Mouse (Mus musculus) kidney, embryonic 15.5 days (tissue): Measurements from ENCODE around the gene Aox1. TPM values are rescaled to one million over a fixed set of nuclear protein-coding genes. Genes with fewer than 3 reads are reported as not detected.
"Not testable (repeated sequence)": the region's sequence is repeated elsewhere in the genome, so short reads cannot be mapped to it uniquely, and the experiment has no call there.

Experiments used
- ATAC-seq: fragments of 200-750 bp; cut with Nextera tagmentation; replicated peaks from 2 replicates; pipeline ENCODE4 v1.8.0; 2017; ENCODE audit warnings: moderate TSS enrichment; ENCODE audit not compliant: low FRiP score
- H3K27ac ChIP-seq: fragments of 300-500 bp; sonication (generic); 2 replicates; pipeline ENCODE4 v1.5.1; 2015; ENCODE audit warnings: mild to moderate bottlenecking, inconsistent platforms
- H3K27me3 ChIP-seq: fragments of 300-500 bp; sonication (generic); 2 replicates; pipeline ENCODE4 v1.6.1; 2015; ENCODE audit warnings: inconsistent platforms
- H3K36me3 ChIP-seq: fragments of 300-500 bp; sonication (generic); 2 replicates; pipeline ENCODE4 v1.6.1; 2015; ENCODE audit warnings: inconsistent platforms
- H3K4me1 ChIP-seq: fragments of 300-500 bp; sonication (generic); 2 replicates; pipeline ENCODE4 v1.6.1; 2015; ENCODE audit warnings: inconsistent platforms
- H3K4me2 ChIP-seq: fragments of 300-500 bp; sonication (generic); 2 replicates; pipeline ENCODE4 v1.6.1; 2015; ENCODE audit warnings: moderate library complexity, mild to moderate bottlenecking, inconsistent platforms
- H3K4me3 ChIP-seq: fragments of 300-500 bp; sonication (generic); replicated peaks from 2 replicates; pipeline ENCODE4 v1.5.1; 2015; ENCODE audit warnings: mild to moderate bottlenecking, inconsistent platforms
- H3K9ac ChIP-seq: fragments of 300-500 bp; sonication (generic); 2 replicates; pipeline ENCODE4 v1.6.1; 2015; ENCODE audit warnings: mild to moderate bottlenecking, inconsistent platforms
- H3K9me3 ChIP-seq: fragments of 300-500 bp; sonication (generic); replicated peaks from 2 replicates; pipeline ENCODE4 v1.6.1; 2016; ENCODE audit warnings: inconsistent platforms
- WGBS: fragments of 180-500 bp; shearing (Covaris S2); methylation state at CpG from one replicate; pipeline ENCODE4 v1.1.7; 2015; ENCODE audit warnings: mixed read lengths; 5-methylcytosine and 5-hydroxymethylcytosine counted together
- polyA plus RNA-seq: library from polyadenylated mRNA; unstranded; fragments of >200 nt; fragmentation: Nextera tagmentation; extraction: Ambion mirVana; gene quantifications from 2 replicates; pipeline ENCODE4 v1.2.1, GENCODE M21; 2015

Aox1 gene
- polyA plus RNA-seq, result 0.30 and 0.32 TPM in 2 replicates

- no peaks in the 10 kb centered on the region for H3K9me3 ChIP-seq
- H3K27me3 ChIP-seq, result no peaks in the 10 kb centered on the region
- H3K4me2 ChIP-seq, result peak within 1 kb of the TSS; percentile 64
- H3K9ac ChIP-seq, result peak within 1 kb of the TSS; percentile 18; the same call in 1 of the 2 replicates
- H3K36me3 ChIP-seq, result peaks cover 9% of the 10 kb centered on the region
- WGBS, result 12% methylated on average over 12 of the region's 12 CpGs
- H3K4me3 ChIP-seq, result peak within 1 kb of the TSS; percentile 40
- H3K27ac ChIP-seq, result peak within 1 kb of the TSS; percentile 34; the same call in 1 of the 2 replicates
- peak; percentile 44 for ATAC-seq
- H3K4me1 ChIP-seq, result peaks cover 17% of the 10 kb centered on the region
Observed at GRCm38 (mm10) chr1:58029636-58030117, at the start of gene Aox1. TSS of gene Aox1 (plus strand) at chr1:58029931.

DNA sequence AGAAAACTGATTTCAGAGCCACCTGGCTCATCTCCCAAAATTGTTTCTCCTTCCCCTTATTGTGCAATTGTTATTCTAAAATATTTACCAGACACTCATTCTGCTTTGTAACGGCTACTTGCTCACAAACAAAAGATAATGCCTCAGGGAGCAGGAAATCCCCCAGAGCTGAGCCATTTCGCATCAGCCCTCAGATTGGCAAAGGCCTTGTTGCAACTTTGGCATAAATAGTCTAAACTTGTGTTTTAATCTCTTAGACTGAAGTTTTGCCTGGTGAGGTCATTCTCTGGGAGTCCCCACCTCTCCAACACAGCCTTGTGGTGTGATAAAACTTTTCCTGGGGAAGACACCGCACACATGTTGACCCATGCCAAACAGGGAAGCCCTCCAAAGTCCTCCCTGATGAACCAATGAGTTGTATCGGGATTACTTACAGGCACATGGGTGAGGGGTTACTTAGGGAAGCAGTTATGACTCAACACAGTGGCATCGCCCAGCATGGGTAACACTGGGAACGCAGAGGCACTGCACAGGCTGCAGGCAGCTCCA, 40.6 kb upstream of the Aox1 start:
- no peak overlapping the region for H3K4me2 ChIP-seq
- ATAC-seq, result no peak
- no peak overlapping the region for H3K9ac ChIP-seq
- H3K27me3 ChIP-seq, result 0 out of 2 replicates have a peak, but pooled peaks cover 3% of the 10 kb centered on the region
- no peak overlapping the region for H3K27ac ChIP-seq
- H3K9me3 ChIP-seq, result no peaks in the 10 kb centered on the region
- H3K4me3 ChIP-seq, result no peak overlapping the region
- no peaks in the 10 kb centered on the region for H3K36me3 ChIP-seq
- no peaks in the 10 kb centered on the region for H3K4me1 ChIP-seq
- WGBS, result 75% methylated on average over 6 of the region's 6 CpGs

DNA sequence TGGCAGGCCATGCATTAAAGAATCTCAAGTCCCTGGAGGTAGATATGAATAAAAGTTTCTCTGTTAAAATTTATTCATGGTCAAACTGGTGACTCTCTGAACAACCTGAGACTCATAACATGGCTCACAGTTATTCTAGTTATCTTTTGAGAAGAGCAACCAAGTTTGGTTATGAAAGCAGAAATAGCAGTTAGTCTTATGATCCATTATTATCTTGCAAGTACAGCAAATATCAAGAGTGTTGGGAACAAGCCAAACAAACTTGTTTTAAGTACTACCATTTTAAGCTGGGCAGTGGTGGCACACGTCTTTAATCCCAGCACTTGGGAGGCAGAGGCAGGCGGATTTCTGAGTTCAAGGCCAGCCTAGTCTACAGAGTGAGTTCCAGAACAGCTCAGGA, 38.5 kb upstream of the Aox1 start:
- H3K4me1 ChIP-seq, result peaks cover under 1% of the 10 kb centered on the region
- no peaks in the 10 kb centered on the region for H3K36me3 ChIP-seq
- no peak overlapping the region for H3K4me3 ChIP-seq
- 0 out of 2 replicates have a peak, but pooled peaks cover 3% of the 10 kb centered on the region for H3K27me3 ChIP-seq
- WGBS, result 86% methylated on average over 2 of the region's 2 CpGs
- no peak overlapping the region for H3K9ac ChIP-seq
- no peaks in the 10 kb centered on the region for H3K9me3 ChIP-seq
- H3K27ac ChIP-seq, result no peak overlapping the region
- no peak overlapping the region for H3K4me2 ChIP-seq
- no peak for ATAC-seq

DNA sequence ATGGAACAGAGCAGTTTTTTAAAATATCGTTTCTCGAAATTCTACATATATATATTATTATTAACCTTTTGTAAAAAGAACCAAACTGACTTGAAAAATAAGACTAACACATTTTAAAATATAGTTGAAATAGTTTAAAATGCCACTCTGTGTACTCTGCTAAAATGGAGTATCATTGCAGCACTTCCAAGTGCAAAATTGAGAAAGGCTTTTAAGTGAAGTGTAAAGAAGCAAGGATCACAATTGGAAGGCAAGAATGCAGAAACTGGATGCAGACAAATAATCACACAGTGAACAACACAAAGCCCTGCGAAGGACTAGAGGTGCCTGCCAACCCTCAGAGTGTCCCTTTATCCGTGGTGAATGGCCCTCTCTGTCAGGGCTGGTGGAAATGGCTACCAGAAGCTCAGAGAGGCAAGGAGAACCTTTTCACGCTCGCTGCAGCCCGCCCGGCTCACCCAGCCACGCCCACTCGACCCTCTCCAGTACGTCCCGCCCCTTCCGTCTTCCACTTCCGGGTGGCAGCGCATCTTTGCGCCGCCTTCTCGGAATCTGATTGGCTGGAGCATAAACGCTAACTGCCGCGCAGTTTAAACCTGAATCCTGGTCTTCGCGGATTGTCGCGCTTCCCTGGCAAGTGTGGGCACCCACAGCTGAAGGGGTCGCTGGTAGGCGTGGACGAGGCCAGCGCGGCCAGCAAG, 34.1 kb upstream of the Aox1 start, which contains the start of gene Sgo2a:
Sgo2a (plus strand) TSS at position 540 of the 701 bp plus-strand sequence.
- peak within 1 kb of the TSS; percentile 76 for H3K4me3 ChIP-seq
- 6% methylated on average over 30 of the region's 30 CpGs for WGBS
- H3K4me2 ChIP-seq, result peak within 1 kb of the TSS; percentile 76
- H3K27ac ChIP-seq, result peak within 1 kb of the TSS; percentile 82
- peaks cover 15% of the 10 kb centered on the region for H3K4me1 ChIP-seq
- ATAC-seq, result peak; percentile 98
- H3K36me3 ChIP-seq, result peaks cover 11% of the 10 kb centered on the region
- H3K9ac ChIP-seq, result peak within 1 kb of the TSS; percentile 76
- H3K9me3 ChIP-seq, result no peaks in the 10 kb centered on the region
- 0 out of 2 replicates have a peak, but pooled peaks cover 3% of the 10 kb centered on the region for H3K27me3 ChIP-seq

DNA sequence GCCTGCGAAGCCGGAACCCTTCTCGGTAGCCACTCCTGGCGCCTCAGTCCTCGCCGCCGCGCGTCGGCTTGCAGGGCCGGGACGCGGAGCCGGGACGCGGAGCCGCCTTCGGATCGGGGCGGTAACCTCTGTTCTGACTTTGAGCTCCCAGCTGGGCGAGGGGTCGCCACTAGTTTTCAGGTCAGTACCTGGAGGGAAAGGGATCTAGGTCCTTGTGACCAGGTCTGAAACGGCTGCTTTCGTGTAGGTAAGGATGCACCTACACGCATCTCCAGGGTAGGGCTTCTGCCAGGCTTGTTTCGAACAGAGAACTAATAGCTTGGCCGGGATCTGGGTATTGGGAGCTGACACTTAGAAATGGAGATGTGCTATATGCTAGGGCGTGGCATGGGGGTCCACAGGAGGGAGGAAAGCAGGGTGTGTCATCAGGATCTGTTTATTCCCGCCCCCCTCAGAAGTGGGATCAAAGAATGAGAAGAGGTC, 33.6 kb upstream of the Aox1 start:
- peak overlapping the region; percentile 82 for H3K27ac ChIP-seq
- H3K4me1 ChIP-seq, result peaks cover 15% of the 10 kb centered on the region
- H3K4me2 ChIP-seq, result peak overlapping the region; percentile 76
- H3K9me3 ChIP-seq, result no peaks in the 10 kb centered on the region
- peak overlapping the region; percentile 76 for H3K9ac ChIP-seq
- peaks cover 15% of the 10 kb centered on the region for H3K36me3 ChIP-seq
- H3K27me3 ChIP-seq, result 0 out of 2 replicates have a peak, but pooled peaks cover 3% of the 10 kb centered on the region
- peak; percentile 54 for ATAC-seq
- peak overlapping the region; percentile 76 for H3K4me3 ChIP-seq
- under 1% methylated on average over 29 of the region's 29 CpGs for WGBS

- no peaks in the 10 kb centered on the region for H3K9me3 ChIP-seq
- H3K36me3 ChIP-seq, result peaks cover 28% of the 10 kb centered on the region
- WGBS, result 87% methylated on average over 3 of the region's 3 CpGs
- 0 out of 2 replicates have a peak, but pooled peaks cover 3% of the 10 kb centered on the region for H3K27me3 ChIP-seq
- ATAC-seq, result no peak
- no peak overlapping the region for H3K9ac ChIP-seq
- no peak overlapping the region for H3K27ac ChIP-seq
- H3K4me3 ChIP-seq, result no peak overlapping the region
- no peak overlapping the region for H3K4me2 ChIP-seq
- H3K4me1 ChIP-seq, result peaks cover 15% of the 10 kb centered on the region
Observed at GRCm38 (mm10) chr1:57998146-57998545, 31.6 kb upstream of the Aox1 start.

DNA sequence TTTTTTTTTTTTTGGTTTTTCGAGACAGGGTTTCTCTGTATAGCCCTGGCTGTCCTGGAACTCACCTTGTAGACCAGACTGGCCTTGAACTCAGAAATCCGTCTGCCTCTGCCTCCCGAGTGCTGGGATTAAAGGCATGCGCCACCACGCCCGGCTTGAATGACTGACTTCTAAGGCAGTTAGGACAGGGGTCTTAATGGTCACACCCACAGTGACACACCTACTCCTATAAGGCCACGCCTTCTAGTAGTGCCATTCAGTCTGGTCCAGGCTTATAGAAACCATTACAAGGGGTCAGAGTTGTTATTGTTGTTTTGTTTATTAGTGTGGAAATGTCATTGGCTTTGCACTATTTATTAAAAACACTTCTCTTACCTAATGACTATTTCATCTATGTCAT, 23.3 kb upstream of the Aox1 start:
- ATAC-seq, result not testable (repeated sequence)

DNA sequence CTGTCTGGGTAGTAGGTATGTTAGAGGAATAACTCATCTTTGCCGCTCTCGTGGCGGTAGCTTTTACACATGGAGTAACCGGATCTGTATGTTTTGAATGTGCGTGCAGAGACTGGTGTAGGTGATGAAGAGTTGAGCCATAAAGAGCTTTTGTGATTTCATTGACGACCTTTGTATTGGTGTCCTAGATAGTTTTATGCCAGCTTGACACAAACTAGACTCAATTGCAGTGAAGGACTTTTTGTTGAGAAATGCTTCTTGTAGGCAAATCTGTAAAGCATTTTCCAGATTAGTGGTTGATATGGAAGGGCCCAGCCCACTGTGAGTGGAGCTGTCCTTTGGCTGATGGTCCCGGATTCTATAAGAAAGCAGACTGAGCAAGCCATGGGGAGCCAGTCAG, 10.9 kb upstream of the Aox1 start, which contains the start of gene Kctd18:
Kctd18 (minus strand) TSS at position 101 of the 400 bp plus-strand sequence.
- 96% methylated on average over 7 of the region's 7 CpGs for WGBS
- no peak within 1 kb of the TSS for H3K4me3 ChIP-seq
- no peak within 1 kb of the TSS for H3K4me2 ChIP-seq
- H3K9ac ChIP-seq, result no peak within 1 kb of the TSS
- peaks cover 78% of the 10 kb centered on the region for H3K36me3 ChIP-seq
- no peak within 1 kb of the TSS for H3K27ac ChIP-seq
- no peaks in the 10 kb centered on the region for H3K4me1 ChIP-seq
- ATAC-seq, result no peak
- no peaks in the 10 kb centered on the region for H3K9me3 ChIP-seq
- H3K27me3 ChIP-seq, result no peaks in the 10 kb centered on the region

More for the DNA sequence above, 23.3 kb upstream of the Aox1 start:
- not testable (repeated sequence) for H3K9ac ChIP-seq, H3K4me1 ChIP-seq, H3K4me2 ChIP-seq, H3K4me3 ChIP-seq, H3K27me3 ChIP-seq, H3K27ac ChIP-seq, H3K9me3 ChIP-seq
- WGBS, result 95% methylated on average over 7 of the region's 7 CpGs
- peaks cover 48% of the 10 kb centered on the region for H3K36me3 ChIP-seq

DNA sequence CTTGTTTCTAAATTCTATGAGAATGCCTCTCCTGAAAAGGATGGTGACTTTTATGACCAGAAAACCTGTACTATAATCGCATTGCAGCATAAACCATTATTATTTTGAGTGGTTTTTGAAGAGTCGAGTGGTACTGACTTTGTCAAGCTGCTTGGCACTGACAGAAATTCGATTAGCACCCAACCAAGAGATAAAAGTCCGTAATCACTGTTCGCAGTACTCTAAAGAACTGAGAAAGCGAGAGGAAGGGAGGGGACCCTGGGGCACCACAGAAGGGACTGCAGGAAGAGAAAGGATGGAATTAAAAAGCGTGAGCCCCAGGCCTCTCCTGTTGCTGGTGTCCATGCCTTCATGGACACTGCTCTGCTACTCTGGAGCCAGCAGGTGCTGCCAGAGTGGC, 2.0 kb upstream of the Aox1 start:
- ATAC-seq, result no peak
- Histone ChIP-seq H3K4me3 (no peak overlapping the region), H3K4me1 (peaks cover 17% of the 10 kb centered on the region), H3K36me3 (peaks cover 25% of the 10 kb centered on the region), H3K4me2 (no peak overlapping the region), H3K27ac (no peak overlapping the region), H3K9ac (no peak overlapping the region), H3K27me3 (no peaks in the 10 kb centered on the region), H3K9me3 (no peaks in the 10 kb centered on the region)
- 90% methylated on average over 7 of the region's 7 CpGs for WGBS

DNA sequence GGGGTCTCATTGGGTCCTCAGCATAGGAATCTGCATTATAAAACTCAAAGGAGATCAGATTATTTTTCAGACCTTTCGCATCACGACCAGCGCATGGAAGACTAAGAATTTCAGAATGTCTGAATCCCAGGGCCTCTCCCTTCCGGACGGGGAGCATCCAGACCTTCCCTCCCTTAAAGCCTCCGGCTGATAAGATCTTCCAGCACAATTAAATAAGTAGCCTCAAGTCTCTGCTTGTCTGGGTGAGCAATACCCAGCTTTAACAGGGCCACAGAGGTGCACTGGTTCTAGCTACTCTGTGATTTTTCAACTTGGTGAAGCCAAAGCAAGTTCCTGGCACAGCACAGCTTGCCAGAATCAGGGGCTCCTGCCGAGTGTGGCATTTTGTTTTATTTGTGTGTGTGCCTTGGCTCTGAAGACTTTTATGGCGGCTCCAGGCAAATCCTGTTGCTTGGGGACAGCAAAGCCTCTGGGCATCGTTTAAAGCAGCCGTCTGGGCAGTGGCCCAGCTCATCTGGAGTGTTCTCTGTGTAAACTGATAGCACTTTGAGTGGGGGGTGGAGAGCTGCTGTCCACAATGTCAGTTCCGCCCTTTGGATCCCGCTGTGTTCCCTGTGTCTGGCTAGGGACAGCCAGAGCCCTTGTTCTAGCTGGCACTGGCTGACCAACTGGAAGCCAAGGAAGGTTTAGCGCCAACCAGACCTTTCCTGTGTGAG, 583 bp downstream of the Aox1 start:
- Histone ChIP-seq H3K27me3 (no peaks in the 10 kb centered on the region), H3K4me2 (peak overlapping the region; percentile 64), H3K27ac (peak overlapping the region; percentile 34; the same call in 1 of the 2 replicates), H3K9ac (peak overlapping the region; percentile 18; the same call in 1 of the 2 replicates), H3K9me3 (no peaks in the 10 kb centered on the region), H3K36me3 (peaks cover 5% of the 10 kb centered on the region), H3K4me3 (peak overlapping the region; percentile 40), H3K4me1 (peaks cover 17% of the 10 kb centered on the region)
- peak; percentile 80 for ATAC-seq
- WGBS, result 18% methylated on average over 13 of the region's 13 CpGs

DNA sequence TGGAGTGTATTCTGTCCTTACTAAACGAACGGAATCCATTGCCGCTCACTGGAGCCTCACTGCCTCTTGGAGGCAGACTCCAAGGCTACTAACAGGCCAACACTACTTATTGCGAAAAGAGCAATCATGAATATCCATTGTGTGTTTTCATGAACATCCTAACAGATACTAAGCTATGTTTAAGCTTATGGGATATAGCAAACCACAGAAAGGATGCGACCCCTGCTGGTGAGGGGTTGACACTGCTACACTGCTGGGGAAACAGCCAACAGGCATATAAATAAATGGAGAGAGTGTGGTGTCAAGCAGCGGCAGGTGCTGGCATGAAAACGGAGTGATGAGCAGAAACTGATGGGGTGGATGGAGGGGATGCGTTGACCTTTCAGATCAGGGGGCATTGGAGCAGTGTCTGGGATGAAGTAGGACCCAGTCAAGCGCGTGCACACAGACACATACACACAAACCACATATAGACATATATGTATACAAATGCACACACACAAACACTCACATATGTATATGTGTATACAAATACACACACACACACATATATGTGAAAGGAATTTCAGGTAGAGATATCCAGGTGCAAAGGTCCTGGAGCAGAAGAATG, 1.5 kb downstream of the Aox1 start:
- 66% methylated on average over 10 of the region's 10 CpGs for WGBS
- H3K27me3 ChIP-seq, result no peaks in the 10 kb centered on the region
- H3K27ac ChIP-seq, result no peak overlapping the region
- no peaks in the 10 kb centered on the region for H3K9me3 ChIP-seq
- H3K4me2 ChIP-seq, result peak overlapping the region; percentile 64; the same call in 1 of the 2 replicates
- peak; percentile 24 for ATAC-seq
- peaks cover 17% of the 10 kb centered on the region for H3K4me1 ChIP-seq
- no peak overlapping the region for H3K9ac ChIP-seq
- H3K4me3 ChIP-seq, result no peak overlapping the region
- peaks cover 2% of the 10 kb centered on the region; the same call in 1 of the 2 replicates for H3K36me3 ChIP-seq
